In genomic region chr2:50675736-50676550, GRCm38 (mm10) we compare ENCODE assay signal across 19 mouse cellular contexts.
DNase-seq lines count a peak whose midpoint lies in the region; ATAC-seq and TF ChIP-seq lines count a peak whose summit lies in the region.
"Had no signal": no experiment of that assay in that cellular context is flagged by ENCODE, and none has a peak within 500 bp of the region (broad histone marks: within the 10 kb centered on the region; RNA-seq: fewer than 3 reads in every experiment).

No protein-coding gene starts in this region.

- no peak for TF ChIP-seq RAD21 in MEL (IDR thresholded peaks at IDR 0.05; ENCODE audit: low read depth, low read length)

- H3K4me2 ChIP-seq in forebrain, embryonic 14.5 days (ENCODE audit: low read length): no peak overlapping the region
- H3K4me2 ChIP-seq: heart, embryonic 13.5 days; hindbrain, embryonic 12.5 days had no signal

- TF ChIP-seq EP300 in MEL (IDR thresholded peaks at IDR 0.05; ENCODE audit: low read depth in 1 of 2, low read length in 2 of 2): peak; percentile 60 to 68

- ATAC-seq in hematopoietic stem cell, adult 5-6 weeks (replicated peaks in 1 of 2; ENCODE audit: insufficient read depth in 1 of 2, low FRiP score in 2 of 2, low TSS enrichment in 1 of 2, low read depth in 1 of 2, poor library complexity in 2 of 2, severe bottlenecking in 2 of 2): peak; percentile 53 to 64; a peak in 3 of 4 replicates
- no peak for ATAC-seq in forebrain, embryonic 14.5 days
- ATAC-seq: forebrain, embryonic 16.5 days; hindbrain, embryonic 16.5 days; inflammation-experienced regulatory T-cells, adult 6 months had no signal

- H3K9me3 ChIP-seq in MEL (replicated peaks; ENCODE audit: insufficient read depth, low read length): no peaks in the 10 kb centered on the region
- H3K9me3 ChIP-seq in forebrain, embryonic 14.5 days (replicated peaks; ENCODE audit: control insufficient read depth, low read length): no peaks in the 10 kb centered on the region
- H3K9me3 ChIP-seq: heart, embryonic 13.5 days; hindbrain, embryonic 12.5 days had no signal

- peak; percentile 33 to 35 for DNase-seq in spleen, postnatal 36 days (ENCODE audit: low spot score in 2 of 2)
- no peak for DNase-seq in spleen, postnatal 4 days (ENCODE audit: low spot score in 2 of 2)
- DNase-seq in MEL (ENCODE audit: low read depth, low spot score): peak; percentile 88
- peak; percentile 53 for DNase-seq in splenic B cell, adult 2 months (ENCODE audit: low read depth, low spot score)
- DNase-seq in layer of hippocampus, postnatal 36 days: no peak
- no peak for DNase-seq in forebrain, embryonic 14.5 days (ENCODE audit: low spot score)
- DNase-seq in adrenal gland, postnatal 4 days (ENCODE audit: low spot score in 2 of 2): no peak
- DNase-seq: adrenal gland, postnatal 10 days; cerebellum, adult 11-12 months; cerebellum, adult 9-10 months; cerebellum, postnatal 25 days; gastrocnemius, postnatal 10 days; heart, postnatal 36 days had no signal

- no peaks in the 10 kb centered on the region for H3K27me3 ChIP-seq in MEL (ENCODE audit: control insufficient read depth in 1 of 2, insufficient read depth in 2 of 2, low read length in 2 of 2)
- no peaks in the 10 kb centered on the region for H3K27me3 ChIP-seq in splenic B cell, adult 2 months (ENCODE audit: control insufficient read depth, insufficient read depth, low read length, poor library complexity, severe bottlenecking)
- H3K27me3 ChIP-seq in forebrain, embryonic 14.5 days (replicated peaks; ENCODE audit: control insufficient read depth, insufficient read depth, low read length): no peaks in the 10 kb centered on the region
- H3K27me3 ChIP-seq: heart, embryonic 13.5 days; hindbrain, embryonic 12.5 days had no signal

- no peak overlapping the region for H3K4me3 ChIP-seq in MEL (ENCODE audit: control insufficient read depth in 1 of 2, insufficient read depth in 1 of 2, low read depth in 2 of 2, low read length in 2 of 2)
- no peak overlapping the region for H3K4me3 ChIP-seq in forebrain, embryonic 14.5 days (ENCODE audit: low read depth, low read length)
- H3K4me3 ChIP-seq: heart, embryonic 13.5 days; hindbrain, embryonic 12.5 days had no signal

- TF ChIP-seq CTCF in MEL (IDR thresholded peaks at IDR 0.05 in 2 of 3, conservative IDR thresholded peaks at IDR 0.05 in 1 of 3; ENCODE audit: control insufficient read depth in 1 of 3, insufficient read depth in 1 of 3, low read depth in 2 of 3, low read length in 3 of 3, poor library complexity in 1 of 3, severe bottlenecking in 1 of 3): no peak

- no peak overlapping the region for H3K9ac ChIP-seq in MEL (ENCODE audit: control insufficient read depth, low read depth, low read length, poor library complexity, severe bottlenecking)
- H3K9ac ChIP-seq in forebrain, embryonic 14.5 days (ENCODE audit: low read length): no peak overlapping the region
- H3K9ac ChIP-seq: heart, embryonic 13.5 days; hindbrain, embryonic 12.5 days had no signal

- H3K79me2 ChIP-seq in MEL (ENCODE audit: control insufficient read depth, insufficient read depth, low read length, poor library complexity): no peaks in the 10 kb centered on the region

- peaks cover 0 to 7% of the 10 kb centered on the region in 2 experiments; a peak in 1 of 4 replicates for H3K36me3 ChIP-seq in MEL (ENCODE audit: control insufficient read depth in 1 of 2, insufficient read depth in 2 of 2, low read length in 2 of 2)
- no peaks in the 10 kb centered on the region for H3K36me3 ChIP-seq in splenic B cell, adult 2 months (ENCODE audit: control insufficient read depth, insufficient read depth, low read length, poor library complexity, severe bottlenecking)
- H3K36me3 ChIP-seq in forebrain, embryonic 14.5 days (ENCODE audit: control insufficient read depth, insufficient read depth, low read length): no peaks in the 10 kb centered on the region
- H3K36me3 ChIP-seq: heart, embryonic 13.5 days; hindbrain, embryonic 12.5 days had no signal

- no peak for TF ChIP-seq POLR2A in MEL (IDR thresholded peaks at IDR 0.05; ENCODE audit: control insufficient read depth in 1 of 2, insufficient read depth in 1 of 2, low read depth in 1 of 2, low read length in 2 of 2, poor library complexity in 1 of 2)

- H3K27ac ChIP-seq in MEL (ENCODE audit: control insufficient read depth, low read depth, low read length): peak overlapping the region; percentile 79
- no peak overlapping the region for H3K27ac ChIP-seq in forebrain, embryonic 14.5 days (ENCODE audit: low read depth, low read length)
- H3K27ac ChIP-seq: heart, embryonic 13.5 days; hindbrain, embryonic 12.5 days had no signal

- H3K4me1 ChIP-seq in MEL (ENCODE audit: control insufficient read depth in 1 of 2, insufficient read depth in 2 of 2, low read length in 2 of 2): peaks cover 0 to 10% of the 10 kb centered on the region in 2 experiments; a peak in 2 of 4 replicates
- H3K4me1 ChIP-seq in forebrain, embryonic 14.5 days (ENCODE audit: control insufficient read depth, insufficient read depth, low read length): no peaks in the 10 kb centered on the region
- H3K4me1 ChIP-seq: heart, embryonic 13.5 days; hindbrain, embryonic 12.5 days had no signal

- WGBS in forebrain, embryonic 14.5 days: 82% methylated on average over 7 of the region's 7 CpGs

TF ChIP-seq in MEL, 35 proteins besides CTCF, POLR2A, EP300 and RAD21:
- TF ChIP-seq HCFC1 (IDR thresholded peaks at IDR 0.05; ENCODE audit: low read depth, low read length): no peak
- TF ChIP-seq JUND (IDR thresholded peaks at IDR 0.05; ENCODE audit: low read depth, low read length): no peak
- no peak for TF ChIP-seq MAFK (IDR thresholded peaks at IDR 0.05; ENCODE audit: borderline replicate concordance, low read depth, low read length)
- no peak for TF ChIP-seq CHD1 (IDR thresholded peaks at IDR 0.05; ENCODE audit: low read depth, low read length)
- 0 out of 2 replicates have a peak, but pooled peaks have one; percentile 71 for TF ChIP-seq MEF2A (IDR thresholded peaks at IDR 0.05; ENCODE audit: extremely low read depth, insufficient replicate concordance, low read depth, low read length, poor library complexity, severe bottlenecking)
- no peak for TF ChIP-seq NRF1 (IDR thresholded peaks at IDR 0.05; ENCODE audit: insufficient read depth, low read depth, low read length, poor library complexity, severe bottlenecking)
- TF ChIP-seq ZMIZ1 (IDR thresholded peaks at IDR 0.05; ENCODE audit: low read depth, low read length): no peak
- no peak for TF ChIP-seq MYC (IDR thresholded peaks at IDR 0.05; ENCODE audit: low read depth, low read length)
- no peak for TF ChIP-seq ZKSCAN1 (IDR thresholded peaks at IDR 0.05; ENCODE audit: low read depth, low read length)
- TF ChIP-seq BHLHE40 (IDR thresholded peaks at IDR 0.05; ENCODE audit: borderline replicate concordance, low read depth, low read length): no peak
- TF ChIP-seq SIN3A (IDR thresholded peaks at IDR 0.05; ENCODE audit: low read length): no peak
- peak; percentile 91 for TF ChIP-seq ZNF384 (IDR thresholded peaks at IDR 0.05; ENCODE audit: low read depth, low read length)
- no peak for TF ChIP-seq NELFE (IDR thresholded peaks at IDR 0.05; ENCODE audit: low read depth, low read length)
- no peak for TF ChIP-seq MYB (IDR thresholded peaks at IDR 0.05; ENCODE audit: low read depth, low read length)
- 0 out of 2 replicates have a peak, but pooled peaks have one; percentile 6 for TF ChIP-seq TAL1 (IDR thresholded peaks at IDR 0.05; ENCODE audit: low read length)
- TF ChIP-seq MAZ (IDR thresholded peaks at IDR 0.05; ENCODE audit: low read depth, low read length): 0 out of 2 replicates have a peak, but pooled peaks have one; percentile 21
- no peak for TF ChIP-seq CHD2 (IDR thresholded peaks at IDR 0.05; ENCODE audit: low read length)
- no peak for TF ChIP-seq POLR2AphosphoS2 (IDR thresholded peaks at IDR 0.05; ENCODE audit: low read length)
- no peak for TF ChIP-seq ZC3H11A (IDR thresholded peaks at IDR 0.05; ENCODE audit: low read depth, low read length)
- 0 out of 2 replicates have a peak, but pooled peaks have one; percentile 8 for TF ChIP-seq GATA1 (IDR thresholded peaks at IDR 0.05; ENCODE audit: low read depth, low read length)
- TF ChIP-seq E2F4 (IDR thresholded peaks at IDR 0.05; ENCODE audit: borderline replicate concordance, low read depth, low read length): no peak
- TF ChIP-seq POLR2AphosphoS5 (IDR thresholded peaks at IDR 0.05; ENCODE audit: borderline replicate concordance, low read depth, low read length): no peak
- peak; percentile 66 for TF ChIP-seq MAX (IDR thresholded peaks at IDR 0.05; ENCODE audit: low read length)
- no peak for TF ChIP-seq KAT2A (conservative IDR thresholded peaks at IDR 0.05; ENCODE audit: low read depth, low read length)
- 0 out of 2 replicates have a peak, but pooled peaks have one; percentile 34 for TF ChIP-seq TCF12 (IDR thresholded peaks at IDR 0.05; ENCODE audit: low read depth, low read length)
- TF ChIP-seq RCOR1 (IDR thresholded peaks at IDR 0.05; ENCODE audit: low read depth, low read length): peak; percentile 57

Comparison
In these comparisons a context has a peak if more than half of its experiments do, and no peak if none do; other contexts are left out.
1. DNase-seq: peak in spleen, postnatal 36 days (2 of 2), MEL (single experiment) and splenic B cell, adult 2 months (single experiment); none in spleen, postnatal 4 days (0 of 2), layer of hippocampus, postnatal 36 days (0 of 2), forebrain, embryonic 14.5 days (single experiment) and adrenal gland, postnatal 4 days (0 of 2).